Mouse (Mus musculus) heart, postnatal 0 days (tissue): ENCODE measurements around the gene Dnajb1.

Experiments
- CTCF ChIP-seq: IDR thresholded peaks from 2 replicates; pipeline ENCODE4 v1.5.1; 2016; ENCODE audit warnings: antibody characterized with exemption, control low read depth, low read depth
- EP300 ChIP-seq: IDR thresholded peaks from 2 replicates; pipeline ENCODE4 v1.6.1; 2016; ENCODE audit warnings: antibody characterized with exemption, low read depth

DNA sequence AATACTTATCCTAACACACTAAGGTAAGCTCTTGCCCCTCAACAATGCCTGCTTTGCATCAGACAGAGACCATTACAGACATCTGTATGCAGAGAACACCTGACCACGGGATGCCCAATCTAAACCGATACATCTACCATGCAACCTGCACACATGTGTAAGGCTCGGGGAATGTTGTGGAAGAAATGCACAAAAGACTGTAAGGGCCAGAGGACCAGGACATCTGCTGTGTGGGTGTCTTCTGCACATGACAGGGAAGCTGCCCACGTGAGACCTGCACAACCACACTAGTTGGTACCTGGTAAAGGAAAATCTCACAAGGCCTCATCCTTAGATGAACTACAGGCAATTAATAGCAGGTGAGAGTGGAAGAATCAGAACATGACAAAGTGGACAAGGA, 44.7 kb upstream of the Dnajb1 start:
- TF ChIP-seq CTCF, result no peak
- no peak for TF ChIP-seq EP300
